Mouse (Mus musculus) midbrain, embryonic 10.5 days (tissue): Measurements from ENCODE around the gene Abca8b. TPM values are rescaled to one million over a fixed set of nuclear protein-coding genes. Genes with fewer than 3 reads are reported as not detected.
"Not testable (repeated sequence)": the region's sequence is repeated elsewhere in the genome, so short reads cannot be mapped to it uniquely, and the experiment has no call there.

ENCODE experiments used
- DNase-seq: peaks from one replicate; pipeline ENCODE4 v3.0.0-alpha.2; 2017; ENCODE audit warnings: low spot score
- H3K27ac ChIP-seq: fragments of 300-500 bp; sonication (generic); replicated peaks from 2 replicates; pipeline ENCODE4 v1.5.1; 2016; ENCODE audit warnings: mild to moderate bottlenecking
- H3K27me3 ChIP-seq: fragments of 300-500 bp; sonication (generic); 2 replicates; pipeline ENCODE4 v1.6.1; 2016; ENCODE audit warnings: low read depth, mild to moderate bottlenecking; ENCODE audit not compliant: poor library complexity, severe bottlenecking
- H3K36me3 ChIP-seq: fragments of 300-500 bp; sonication (generic); 2 replicates; pipeline ENCODE4 v1.6.1; 2016; ENCODE audit warnings: mild to moderate bottlenecking, moderate library complexity
- H3K4me1 ChIP-seq: fragments of 300-500 bp; sonication (generic); 2 replicates; pipeline ENCODE4 v1.6.1; 2016
- H3K4me3 ChIP-seq: fragments of 300-500 bp; sonication (generic); 2 replicates; pipeline ENCODE4 v1.5.1; 2016; ENCODE audit warnings: mild to moderate bottlenecking, moderate library complexity
- H3K9me3 ChIP-seq: fragments of 300-500 bp; sonication (generic); replicated peaks from 2 replicates; pipeline ENCODE4 v1.6.1; 2016; ENCODE audit warnings: mild to moderate bottlenecking
- WGBS: fragments of 180-500 bp; shearing (Covaris S2); methylation state at CpG from one replicate; pipeline ENCODE4 v1.1.7; 2016; 5-methylcytosine and 5-hydroxymethylcytosine counted together
- polyA plus RNA-seq: library from polyadenylated mRNA; unstranded; fragments of >200 nt; fragmentation: Nextera tagmentation; extraction: Ambion mirVana; gene quantifications from 2 replicates; pipeline ENCODE4 v1.2.1, GENCODE M21; 2016

The Abca8b gene
- 0.11 and 0.24 TPM in 2 replicates for polyA plus RNA-seq

- H3K9me3 ChIP-seq, result no peaks in the 10 kb centered on the region
- H3K27ac ChIP-seq, result peak within 1 kb of the TSS; percentile 72; the same call in 1 of the 2 replicates
- peak; percentile 68 for DNase-seq
- H3K4me1 ChIP-seq, result peaks cover 16% of the 10 kb centered on the region
- H3K36me3 ChIP-seq, result no peaks in the 10 kb centered on the region
- WGBS, result under 1% methylated on average over 15 of the region's 15 CpGs
- no peaks in the 10 kb centered on the region for H3K27me3 ChIP-seq
- H3K4me3 ChIP-seq, result peak within 1 kb of the TSS; percentile 53
These were observed at the start of gene Abca8b for GRCm38 (mm10) chr11:109995624-109996023. TSS of gene Abca8b (minus strand) at chr11:109995845.

- Histone ChIP-seq H3K4me3 (no peak overlapping the region), H3K27ac (no peak overlapping the region), H3K27me3 (no peaks in the 10 kb centered on the region), H3K9me3 (no peaks in the 10 kb centered on the region), H3K36me3 (no peaks in the 10 kb centered on the region), H3K4me1 (no peaks in the 10 kb centered on the region)
- 95% methylated on average over 2 of the region's 2 CpGs for WGBS
- DNase-seq, result no peak
These were observed 42.1 kb upstream of the Abca8b start for GRCm38 (mm10) chr11:110037795-110038194.

- Histone ChIP-seq H3K4me3 (no peak overlapping the region), H3K9me3 (no peaks in the 10 kb centered on the region), H3K27ac (no peak overlapping the region), H3K4me1 (no peaks in the 10 kb centered on the region), H3K27me3 (no peaks in the 10 kb centered on the region), H3K36me3 (no peaks in the 10 kb centered on the region)
- DNase-seq, result no peak
- 79% methylated on average over 7 of the region's 7 CpGs for WGBS
These were observed 33.5 kb upstream of the Abca8b start for GRCm38 (mm10) chr11:110028913-110029695.

GRCm38 (mm10) chr11:110010836-110011546 lies 15.3 kb upstream of the Abca8b start:
- H3K4me1 ChIP-seq, result no peaks in the 10 kb centered on the region
- no peak overlapping the region for H3K27ac ChIP-seq
- no peak overlapping the region for H3K4me3 ChIP-seq
- DNase-seq, result no peak
- no peaks in the 10 kb centered on the region for H3K9me3 ChIP-seq
- 83% methylated on average over 2 of the region's 2 CpGs for WGBS
- H3K27me3 ChIP-seq, result no peaks in the 10 kb centered on the region
- H3K36me3 ChIP-seq, result no peaks in the 10 kb centered on the region

- WGBS, result 21% methylated on average over 3 of the region's 3 CpGs
- peaks cover 16% of the 10 kb centered on the region for H3K4me1 ChIP-seq
- no peaks in the 10 kb centered on the region for H3K9me3 ChIP-seq
- H3K4me3 ChIP-seq, result peak overlapping the region; percentile 53
- no peak for DNase-seq
- H3K27ac ChIP-seq, result no peak overlapping the region
- H3K36me3 ChIP-seq, result no peaks in the 10 kb centered on the region
- H3K27me3 ChIP-seq, result no peaks in the 10 kb centered on the region
These were observed 632 bp downstream of the Abca8b start for GRCm38 (mm10) chr11:109995013-109995412.

GRCm38 (mm10) chr11:109994014-109994413 lies 1.6 kb downstream of the Abca8b start:
- no peak for DNase-seq
- Histone ChIP-seq H3K9me3 (no peaks in the 10 kb centered on the region), H3K36me3 (no peaks in the 10 kb centered on the region), H3K4me1 (peaks cover 16% of the 10 kb centered on the region), H3K27me3 (no peaks in the 10 kb centered on the region), H3K27ac (no peak overlapping the region; the same call in 1 of the 2 replicates), H3K4me3 (no peak overlapping the region)
- WGBS, result 61% methylated on average over 6 of the region's 6 CpGs

GRCm38 (mm10) chr11:109991270-109991669 lies 4.4 kb downstream of the Abca8b start:
- Histone ChIP-seq H3K27me3 (no peaks in the 10 kb centered on the region), H3K36me3 (no peaks in the 10 kb centered on the region), H3K4me3 (no peak overlapping the region), H3K4me1 (peaks cover 20% of the 10 kb centered on the region), H3K9me3 (no peaks in the 10 kb centered on the region), H3K27ac (no peak overlapping the region)
- WGBS, result 85% methylated on average over 3 of the region's 3 CpGs
- DNase-seq, result no peak

GRCm38 (mm10) chr11:109990256-109990655 lies 5.4 kb downstream of the Abca8b start:
- Histone ChIP-seq H3K4me3 (no peak overlapping the region), H3K27me3 (no peaks in the 10 kb centered on the region), H3K9me3 (no peaks in the 10 kb centered on the region), H3K27ac (no peak overlapping the region), H3K36me3 (no peaks in the 10 kb centered on the region), H3K4me1 (peaks cover 12% of the 10 kb centered on the region)
- DNase-seq, result no peak
- WGBS, result 96% methylated on average over 2 of the region's 2 CpGs

- no peak overlapping the region for H3K4me3 ChIP-seq
- WGBS, result 56% methylated on average over 1 of the region's 1 CpGs
- H3K9me3 ChIP-seq, result no peaks in the 10 kb centered on the region
- H3K27me3 ChIP-seq, result no peaks in the 10 kb centered on the region
- no peak overlapping the region for H3K27ac ChIP-seq
- 0 out of 2 replicates have a peak, but pooled peaks cover 4% of the 10 kb centered on the region for H3K4me1 ChIP-seq
- H3K36me3 ChIP-seq, result no peaks in the 10 kb centered on the region
- no peak for DNase-seq
These were observed 7.5 kb downstream of the Abca8b start for GRCm38 (mm10) chr11:109988164-109988563.

- not testable (repeated sequence) for H3K27me3 ChIP-seq, H3K27ac ChIP-seq, H3K4me1 ChIP-seq, DNase-seq, H3K4me3 ChIP-seq, H3K36me3 ChIP-seq, H3K9me3 ChIP-seq
- WGBS, result 61% methylated on average over 11 of the region's 11 CpGs
These were observed 8.1 kb downstream of the Abca8b start for GRCm38 (mm10) chr11:109987460-109988072.

- Histone ChIP-seq H3K36me3 (no peaks in the 10 kb centered on the region), H3K4me1 (no peaks in the 10 kb centered on the region), H3K4me3 (no peak overlapping the region), H3K27me3 (no peaks in the 10 kb centered on the region), H3K9me3 (no peaks in the 10 kb centered on the region), H3K27ac (no peak overlapping the region)
- WGBS, result 91% methylated on average over 2 of the region's 2 CpGs
- DNase-seq, result no peak
These were observed 13.8 kb downstream of the Abca8b start for GRCm38 (mm10) chr11:109981872-109982271.

- Histone ChIP-seq H3K4me1 (no peaks in the 10 kb centered on the region), H3K27ac (no peak overlapping the region), H3K27me3 (no peaks in the 10 kb centered on the region), H3K9me3 (no peaks in the 10 kb centered on the region), H3K4me3 (no peak overlapping the region), H3K36me3 (no peaks in the 10 kb centered on the region)
- WGBS, result 86% methylated on average over 4 of the region's 4 CpGs
- DNase-seq, result no peak
These were observed 25.1 kb downstream of the Abca8b start for GRCm38 (mm10) chr11:109970521-109970920.
